In genomic region chr8:85034764-85035163, GRCm38 (mm10) we compare ENCODE assay signal across 9 mouse cellular contexts. TPM values are rescaled to one million over a fixed set of nuclear protein-coding genes. Genes with fewer than 3 reads are reported as not detected.
DNase-seq lines count a peak whose midpoint lies in the region; ATAC-seq lines count a peak whose summit lies in the region.
"Had no signal": no experiment of that assay in that cellular context is flagged by ENCODE, and none has a peak within 500 bp of the region (broad histone marks: within the 10 kb centered on the region; RNA-seq: fewer than 3 reads in every experiment).

No protein-coding gene starts in this region.

- intact Hi-C loops in left cerebral cortex, postnatal 4 days (cut with DNase I): no loop called here

- H3K9me3 ChIP-seq in intestine, embryonic 14.5 days (ENCODE audit: control insufficient read depth, low read length): no peaks in the 10 kb centered on the region

- peak; percentile 93 for DNase-seq in ZHBTc4 (ENCODE audit: low read depth, low spot score)
- peak; percentile 76 for DNase-seq in cerebellum, adult 9-10 months
- peak; percentile 66 to 71 for DNase-seq in frontal cortex, postnatal 36 days (ENCODE audit: low spot score in 2 of 2)
- peak; percentile 74 for DNase-seq in intestine, embryonic 14.5 days (ENCODE audit: low spot score)
- peak; percentile 80 for DNase-seq in left cerebral cortex, postnatal 4 days
- DNase-seq in mesoderm, embryonic 11.5 days (ENCODE audit: low read depth, low spot score): peak; percentile 83
- DNase-seq in right cerebral cortex, postnatal 14 days: peak; percentile 80
- no peak for DNase-seq in adipocyte (ENCODE audit: low spot score)

- peaks cover 41% of the 10 kb centered on the region for H3K36me3 ChIP-seq in intestine, embryonic 14.5 days (ENCODE audit: control insufficient read depth, insufficient read depth, low read length)

- H3K27ac ChIP-seq in intestine, embryonic 14.5 days (ENCODE audit: low read depth): peak overlapping the region; percentile 99; the same call in 1 of the 2 replicates

- no peaks in the 10 kb centered on the region for H3K27me3 ChIP-seq in intestine, embryonic 14.5 days (replicated peaks; ENCODE audit: control insufficient read depth, insufficient read depth, low read length)

- ATAC-seq in intestine, embryonic 14.5 days (replicated peaks; ENCODE audit: low FRiP score, low TSS enrichment, low read depth): no peak

- peak overlapping the region; percentile 84 for H3K4me2 ChIP-seq in intestine, embryonic 14.5 days (ENCODE audit: low read length)

- peak overlapping the region; percentile 64 for H3K4me3 ChIP-seq in intestine, embryonic 14.5 days (ENCODE audit: low read depth, low read length)

- peak overlapping the region; percentile 69 for H3K9ac ChIP-seq in intestine, embryonic 14.5 days (ENCODE audit: low read length)

- peaks cover 14% of the 10 kb centered on the region for H3K4me1 ChIP-seq in intestine, embryonic 14.5 days (replicated peaks; ENCODE audit: control insufficient read depth, insufficient read depth, low read length)

- WGBS in intestine, embryonic 14.5 days: 2% methylated on average over 13 of the region's 13 CpGs

RNA-seq across cellular contexts. Expression of gene Tnpo2, which starts 2.0 kb away (rescaled TPM):
- polyA plus RNA-seq in intestine, embryonic 14.5 days (2014; fragmentation: Nextera tagmentation; extraction: Ambion mirVana): 15.5 and 15.7 TPM in 2 replicates
- 100 to 1,000 TPM; 163 to 179 TPM for total RNA-seq in left cerebral cortex, postnatal 4 days (2021)

RNA-seq across cellular contexts. Expression of gene Trir, which starts 8.1 kb away (rescaled TPM):
- 115 and 143 TPM in 2 replicates for polyA plus RNA-seq in intestine, embryonic 14.5 days (2014; fragmentation: Nextera tagmentation; extraction: Ambion mirVana)
- total RNA-seq in left cerebral cortex, postnatal 4 days (2021): 100 to 1,000 TPM; 158 to 163 TPM

RNA-seq across cellular contexts. Expression of gene Asna1, which starts 9.7 kb away (rescaled TPM):
- 95.9 and 105 TPM in 2 replicates for polyA plus RNA-seq in intestine, embryonic 14.5 days (2014; fragmentation: Nextera tagmentation; extraction: Ambion mirVana)
- total RNA-seq in left cerebral cortex, postnatal 4 days (2021): 100 to 1,000 TPM; 106 to 107 TPM

RNA-seq across cellular contexts. Expression of gene Best2, which starts 20.4 kb away (rescaled TPM):
- polyA plus RNA-seq in intestine, embryonic 14.5 days (2014; fragmentation: Nextera tagmentation; extraction: Ambion mirVana): not detected in 2 replicates
- not detected for total RNA-seq in left cerebral cortex, postnatal 4 days (2021)
- total RNA-seq: hematopoietic stem cell, adult 5-6 weeks had no signal

RNA-seq across cellular contexts. Expression of gene Fbxw9, which starts 25.1 kb away (rescaled TPM):
- polyA plus RNA-seq in intestine, embryonic 14.5 days (2014; fragmentation: Nextera tagmentation; extraction: Ambion mirVana): 26.2 and 26.9 TPM in 2 replicates
- total RNA-seq in left cerebral cortex, postnatal 4 days (2021): 10 to 100 TPM; 79.0 to 80.0 TPM
